Mouse (Mus musculus): Measurements from ENCODE around the gene Stk39. TPM values are rescaled to one million over a fixed set of nuclear protein-coding genes. Genes with fewer than 3 reads are reported as not detected.

Gene Stk39
- polyA plus RNA-seq, 1 experiment from 2014 or later: 1.3 TPM

DNA sequence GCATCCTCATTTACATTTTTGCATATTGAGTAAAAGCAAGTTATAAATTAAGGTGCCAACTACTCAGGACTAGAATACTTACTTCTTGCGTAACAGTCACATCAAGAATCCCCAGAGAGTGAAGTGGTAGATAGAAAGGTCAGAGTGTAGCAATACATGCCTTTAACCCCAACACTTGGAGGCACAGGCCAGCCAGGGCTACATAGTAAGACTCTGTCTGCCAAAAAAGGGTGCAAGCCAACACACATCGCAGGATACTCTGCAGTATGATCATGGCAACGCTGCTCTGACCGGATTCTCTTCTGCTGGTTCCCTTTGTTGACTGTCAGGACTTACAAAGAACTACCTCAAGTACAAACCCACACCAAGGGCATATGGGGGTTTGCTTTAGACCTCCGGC is 101.7 kb downstream of the Stk39 start:
- H3K27ac ChIP-seq (ENCODE audit: low read length): no peak overlapping the region
- H3K27me3 ChIP-seq (ENCODE audit: control insufficient read depth, insufficient read depth, low read depth, low read length): no peaks in the 10 kb centered on the region
- ATAC-seq (ENCODE audit: low read depth): no peak
- H3K4me3 ChIP-seq (ENCODE audit: low read depth, low read length): no peak overlapping the region
- H3K36me3 ChIP-seq (ENCODE audit: control insufficient read depth, insufficient read depth): no peaks in the 10 kb centered on the region
- WGBS (ENCODE audit: insufficient replicate concordance): 66% methylated on average over 5 of the region's 5 CpGs
- H3K4me1 ChIP-seq (ENCODE audit: control insufficient read depth, low read depth, low read length): no peaks in the 10 kb centered on the region
- no peak overlapping the region for H3K9ac ChIP-seq (ENCODE audit: low read depth, low read length)
- no peak overlapping the region for H3K4me2 ChIP-seq (ENCODE audit: low read depth, low read length)
- H3K9me3 ChIP-seq (replicated peaks; ENCODE audit: control insufficient read depth, low read length): no peaks in the 10 kb centered on the region

- no peaks in the 10 kb centered on the region for H3K36me3 ChIP-seq (ENCODE audit: control insufficient read depth, insufficient read depth)
- ATAC-seq (ENCODE audit: low read depth): no peak
- 72% methylated on average over 6 of the region's 6 CpGs for WGBS (ENCODE audit: insufficient replicate concordance)
- H3K9ac ChIP-seq (ENCODE audit: low read depth, low read length): no peak overlapping the region
- no peaks in the 10 kb centered on the region for H3K27me3 ChIP-seq (ENCODE audit: control insufficient read depth, insufficient read depth, low read depth, low read length)
- H3K4me2 ChIP-seq (ENCODE audit: low read depth, low read length): no peak overlapping the region
- no peak overlapping the region for H3K27ac ChIP-seq (ENCODE audit: low read length)
- no peak overlapping the region for H3K4me3 ChIP-seq (ENCODE audit: low read depth, low read length)
- H3K9me3 ChIP-seq (replicated peaks; ENCODE audit: control insufficient read depth, low read length): no peaks in the 10 kb centered on the region
- H3K4me1 ChIP-seq (ENCODE audit: control insufficient read depth, low read depth, low read length): no peaks in the 10 kb centered on the region
Observed at GRCm38 (mm10) chr2:68369080-68369479, 103.0 kb downstream of the Stk39 start.

DNA sequence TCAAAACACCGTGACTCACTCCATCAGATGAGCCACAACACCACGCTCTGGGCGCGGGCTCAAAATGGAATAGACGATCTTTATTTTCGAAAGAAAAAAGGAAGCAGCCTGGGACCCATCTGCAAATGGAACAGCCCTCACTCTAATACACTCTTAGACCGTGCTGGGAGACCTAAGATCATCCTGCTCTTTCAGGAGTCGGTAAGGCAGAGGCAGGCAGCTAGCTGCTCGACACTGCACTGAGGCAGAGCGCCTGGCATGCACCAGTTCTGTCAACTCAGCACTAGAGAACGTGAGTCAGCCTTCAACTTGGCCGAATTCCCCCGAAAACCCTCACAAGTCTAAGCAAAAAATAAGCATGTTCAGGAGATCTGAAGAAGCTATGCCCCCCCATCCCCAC is 104.1 kb downstream of the Stk39 start:
- Histone ChIP-seq H3K9me3 (replicated peaks; ENCODE audit: control insufficient read depth, low read length) (no peaks in the 10 kb centered on the region), H3K27ac (ENCODE audit: low read length) (no peak overlapping the region), H3K4me1 (ENCODE audit: control insufficient read depth, low read depth, low read length) (no peaks in the 10 kb centered on the region), H3K9ac (ENCODE audit: low read depth, low read length) (no peak overlapping the region), H3K4me2 (ENCODE audit: low read depth, low read length) (no peak overlapping the region), H3K4me3 (ENCODE audit: low read depth, low read length) (no peak overlapping the region), H3K36me3 (ENCODE audit: control insufficient read depth, insufficient read depth) (no peaks in the 10 kb centered on the region), H3K27me3 (ENCODE audit: control insufficient read depth, insufficient read depth, low read depth, low read length) (no peaks in the 10 kb centered on the region)
- 39% methylated on average over 13 of the region's 13 CpGs for WGBS (ENCODE audit: insufficient replicate concordance)
- ATAC-seq (ENCODE audit: low read depth): no peak

DNA sequence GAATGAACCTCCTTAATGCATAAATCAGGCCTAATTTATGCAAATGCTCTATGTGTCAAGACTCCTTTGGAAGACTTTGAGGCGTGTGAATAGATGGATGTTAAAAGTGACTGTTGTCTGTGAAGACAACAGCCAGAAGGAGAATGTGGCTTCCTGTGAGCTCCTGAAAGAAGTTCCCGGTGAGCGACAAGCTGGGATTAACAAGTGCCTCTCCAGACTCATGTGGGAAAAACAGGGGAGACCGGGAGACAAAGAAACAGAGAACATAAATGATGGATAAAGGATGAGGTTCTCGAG is 105.2 kb downstream of the Stk39 start:
- Histone ChIP-seq H3K4me1 (ENCODE audit: control insufficient read depth, low read depth, low read length) (no peaks in the 10 kb centered on the region), H3K36me3 (ENCODE audit: control insufficient read depth, insufficient read depth) (no peaks in the 10 kb centered on the region), H3K4me3 (ENCODE audit: low read depth, low read length) (no peak overlapping the region), H3K27ac (ENCODE audit: low read length) (no peak overlapping the region), H3K9ac (ENCODE audit: low read depth, low read length) (no peak overlapping the region), H3K4me2 (ENCODE audit: low read depth, low read length) (no peak overlapping the region), H3K9me3 (replicated peaks; ENCODE audit: control insufficient read depth, low read length) (no peaks in the 10 kb centered on the region), H3K27me3 (ENCODE audit: control insufficient read depth, insufficient read depth, low read depth, low read length) (no peaks in the 10 kb centered on the region)
- no peak for ATAC-seq (ENCODE audit: low read depth)
- WGBS (ENCODE audit: insufficient replicate concordance): 50% methylated on average over 5 of the region's 5 CpGs

DNA sequence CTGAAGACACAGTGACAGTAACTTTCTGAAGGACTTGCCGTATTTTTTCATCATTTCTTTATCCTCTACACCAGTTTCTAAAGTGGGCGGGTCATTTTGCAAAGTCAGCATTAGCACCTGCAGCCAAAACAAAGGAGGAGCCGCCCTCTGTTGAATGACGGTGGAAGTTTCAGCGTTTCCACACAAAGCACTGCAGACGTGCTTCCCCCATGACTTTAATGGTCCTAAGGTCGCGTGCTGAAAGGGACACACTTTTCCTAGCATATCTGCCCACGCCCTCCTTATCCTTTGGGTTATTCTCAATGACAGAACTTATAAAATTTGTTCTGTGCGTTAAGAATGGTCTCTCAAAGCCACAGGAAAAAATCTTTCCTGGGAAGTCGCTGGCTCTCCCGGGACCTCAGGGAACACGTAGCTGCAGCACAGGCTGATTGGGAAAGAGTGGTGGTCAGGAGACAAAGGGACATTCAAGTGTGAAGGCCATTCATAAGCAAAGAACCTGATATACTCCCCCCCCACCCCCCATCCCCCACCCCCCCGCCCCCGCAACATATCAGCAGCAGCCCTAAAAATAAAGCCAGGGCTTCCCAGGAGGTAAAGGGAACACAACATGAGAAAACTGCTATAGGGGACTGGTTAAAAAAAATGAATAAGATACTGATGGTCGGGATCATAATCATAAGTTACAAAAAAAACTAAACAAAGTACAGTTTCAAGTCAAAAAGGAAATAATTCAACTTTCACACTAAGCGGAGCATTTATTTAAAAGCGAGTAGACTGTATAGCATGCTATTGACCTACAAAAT is 105.8 kb downstream of the Stk39 start:
- Histone ChIP-seq H3K36me3 (ENCODE audit: control insufficient read depth, insufficient read depth) (no peaks in the 10 kb centered on the region), H3K27me3 (ENCODE audit: control insufficient read depth, insufficient read depth, low read depth, low read length) (no peaks in the 10 kb centered on the region), H3K9ac (ENCODE audit: low read depth, low read length) (no peak overlapping the region), H3K4me1 (ENCODE audit: control insufficient read depth, low read depth, low read length) (no peaks in the 10 kb centered on the region), H3K4me3 (ENCODE audit: low read depth, low read length) (no peak overlapping the region), H3K27ac (ENCODE audit: low read length) (no peak overlapping the region), H3K9me3 (replicated peaks; ENCODE audit: control insufficient read depth, low read length) (no peaks in the 10 kb centered on the region), H3K4me2 (ENCODE audit: low read depth, low read length) (peak overlapping the region; percentile 13; the same call in 1 of the 2 replicates)
- WGBS (ENCODE audit: insufficient replicate concordance): 17% methylated on average over 18 of the region's 18 CpGs
- no peak for ATAC-seq (ENCODE audit: low read depth)

GRCm38 (mm10) chr2:68365504-68365903 is 106.6 kb downstream of the Stk39 start:
- 36% methylated on average over 7 of the region's 7 CpGs for WGBS (ENCODE audit: insufficient replicate concordance)
- H3K27ac ChIP-seq (ENCODE audit: low read length): no peak overlapping the region
- H3K4me1 ChIP-seq (ENCODE audit: control insufficient read depth, low read depth, low read length): no peaks in the 10 kb centered on the region
- H3K4me3 ChIP-seq (ENCODE audit: low read depth, low read length): no peak overlapping the region
- no peaks in the 10 kb centered on the region for H3K27me3 ChIP-seq (ENCODE audit: control insufficient read depth, insufficient read depth, low read depth, low read length)
- H3K9ac ChIP-seq (ENCODE audit: low read depth, low read length): no peak overlapping the region
- H3K36me3 ChIP-seq (ENCODE audit: control insufficient read depth, insufficient read depth): no peaks in the 10 kb centered on the region
- H3K9me3 ChIP-seq (replicated peaks; ENCODE audit: control insufficient read depth, low read length): no peaks in the 10 kb centered on the region
- no peak overlapping the region for H3K4me2 ChIP-seq (ENCODE audit: low read depth, low read length)
- ATAC-seq (ENCODE audit: low read depth): no peak

DNA sequence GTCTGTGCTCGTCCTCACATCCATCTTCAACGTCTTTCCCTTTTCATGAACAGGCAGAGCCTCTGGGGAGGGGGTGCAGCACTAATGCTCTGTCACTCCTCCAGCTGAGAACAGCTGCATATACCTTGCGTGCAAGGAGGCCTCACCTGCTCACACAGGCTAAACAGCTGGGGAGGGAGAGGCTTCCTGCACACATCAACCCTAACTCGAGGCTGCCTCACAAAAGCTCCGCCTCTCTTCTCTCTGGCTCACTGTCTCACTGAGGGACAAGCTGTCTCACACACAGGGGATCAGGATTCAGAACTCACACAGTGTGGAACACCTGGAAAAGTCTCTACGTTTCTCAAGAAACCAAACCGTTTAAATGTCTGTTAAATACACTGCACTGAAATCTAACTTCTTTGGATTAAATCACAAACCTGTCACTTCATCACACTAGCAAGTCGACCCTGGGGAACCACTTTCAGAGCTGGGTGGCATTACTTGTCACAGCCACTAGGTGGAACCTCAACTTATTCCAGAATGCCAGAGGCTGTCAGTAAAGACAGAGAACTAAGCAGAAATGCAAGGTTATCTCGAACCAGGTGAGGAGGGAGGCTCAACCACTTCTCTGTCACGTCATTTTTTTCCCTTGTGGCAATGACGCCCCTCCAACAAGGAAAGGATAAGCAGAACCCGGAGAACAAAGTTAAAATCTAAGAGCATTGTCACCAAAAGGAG is 107.7 kb downstream of the Stk39 start:
- WGBS (ENCODE audit: insufficient replicate concordance): 20% methylated on average over 12 of the region's 12 CpGs
- no peak overlapping the region for H3K4me3 ChIP-seq (ENCODE audit: low read depth, low read length)
- H3K4me2 ChIP-seq (ENCODE audit: low read depth, low read length): no peak overlapping the region
- H3K27ac ChIP-seq (ENCODE audit: low read length): no peak overlapping the region
- no peaks in the 10 kb centered on the region for H3K27me3 ChIP-seq (ENCODE audit: control insufficient read depth, insufficient read depth, low read depth, low read length)
- no peak overlapping the region for H3K9ac ChIP-seq (ENCODE audit: low read depth, low read length)
- H3K9me3 ChIP-seq (replicated peaks; ENCODE audit: control insufficient read depth, low read length): no peaks in the 10 kb centered on the region
- no peak for ATAC-seq (ENCODE audit: low read depth)
- no peaks in the 10 kb centered on the region for H3K4me1 ChIP-seq (ENCODE audit: control insufficient read depth, low read depth, low read length)
- H3K36me3 ChIP-seq (ENCODE audit: control insufficient read depth, insufficient read depth): no peaks in the 10 kb centered on the region

DNA sequence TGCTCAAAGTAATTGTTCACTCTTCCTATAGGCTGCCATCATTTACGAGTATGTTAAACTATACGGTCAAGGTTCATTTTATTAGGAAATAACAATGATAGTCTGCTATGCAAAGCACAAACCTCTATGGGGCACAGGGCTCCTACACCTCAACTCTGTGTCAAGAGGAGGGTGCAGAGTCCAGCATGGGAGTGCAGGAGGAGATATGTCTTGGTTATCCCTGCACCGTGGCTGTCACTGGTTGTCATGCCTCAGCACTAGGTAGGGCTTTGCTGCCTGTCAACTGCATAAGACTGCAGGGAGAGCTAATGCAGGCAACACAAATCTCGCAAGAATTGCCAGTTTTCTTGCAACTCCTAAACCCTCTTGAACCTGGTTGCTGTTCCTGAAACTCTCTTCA is 108.9 kb downstream of the Stk39 start:
- ATAC-seq (ENCODE audit: low read depth): no peak
- Histone ChIP-seq H3K27ac (ENCODE audit: low read length) (no peak overlapping the region), H3K9ac (ENCODE audit: low read depth, low read length) (no peak overlapping the region), H3K36me3 (ENCODE audit: control insufficient read depth, insufficient read depth) (no peaks in the 10 kb centered on the region), H3K4me3 (ENCODE audit: low read depth, low read length) (no peak overlapping the region), H3K4me2 (ENCODE audit: low read depth, low read length) (no peak overlapping the region), H3K27me3 (ENCODE audit: control insufficient read depth, insufficient read depth, low read depth, low read length) (no peaks in the 10 kb centered on the region), H3K4me1 (ENCODE audit: control insufficient read depth, low read depth, low read length) (no peaks in the 10 kb centered on the region), H3K9me3 (replicated peaks; ENCODE audit: control insufficient read depth, low read length) (no peaks in the 10 kb centered on the region)
- WGBS (ENCODE audit: insufficient replicate concordance): 65% methylated on average over 4 of the region's 4 CpGs

- ATAC-seq (ENCODE audit: low read depth): no peak
- Histone ChIP-seq H3K27me3 (ENCODE audit: control insufficient read depth, insufficient read depth, low read depth, low read length) (no peaks in the 10 kb centered on the region), H3K36me3 (ENCODE audit: control insufficient read depth, insufficient read depth) (no peaks in the 10 kb centered on the region), H3K4me3 (ENCODE audit: low read depth, low read length) (no peak overlapping the region), H3K27ac (ENCODE audit: low read length) (no peak overlapping the region), H3K9ac (ENCODE audit: low read depth, low read length) (no peak overlapping the region), H3K4me1 (ENCODE audit: control insufficient read depth, low read depth, low read length) (no peaks in the 10 kb centered on the region), H3K9me3 (replicated peaks; ENCODE audit: control insufficient read depth, low read length) (no peaks in the 10 kb centered on the region), H3K4me2 (ENCODE audit: low read depth, low read length) (no peak overlapping the region)
- WGBS (ENCODE audit: insufficient replicate concordance): 66% methylated on average over 5 of the region's 5 CpGs
Observed at GRCm38 (mm10) chr2:68361701-68362100, 110.4 kb downstream of the Stk39 start.
